Mouse (Mus musculus) limb, embryonic 12.5 days (tissue): ENCODE results near the gene Entpd5. TPM values are rescaled to one million over a fixed set of nuclear protein-coding genes. Genes with fewer than 3 reads are reported as not detected.
A peak's percentile ranks its signal among the peaks of the same experiment; 100 is the strongest.

Experiments used
- ATAC-seq: fragments of 200-750 bp; cut with Nextera tagmentation; 2 replicates; pipeline ENCODE4 v1.8.0; 2017; ENCODE audit warnings: low read depth, moderate TSS enrichment; ENCODE audit not compliant: insufficient number of reproducible peaks, insufficient read depth, low FRiP score, low TSS enrichment
- H3K27ac ChIP-seq: fragments of 300-500 bp; sonication (generic); 2 replicates; pipeline ENCODE4 v1.5.1; 2016; ENCODE audit warnings: mild to moderate bottlenecking, moderate library complexity
- H3K27me3 ChIP-seq: fragments of 300-500 bp; sonication (generic); 2 replicates; pipeline ENCODE4 v1.6.1; 2016; ENCODE audit warnings: mild to moderate bottlenecking, moderate library complexity
- H3K36me3 ChIP-seq: fragments of 300-500 bp; sonication (generic); 2 replicates; pipeline ENCODE4 v1.6.1; 2016; ENCODE audit warnings: mild to moderate bottlenecking, moderate library complexity
- H3K4me1 ChIP-seq: fragments of 300-500 bp; sonication (generic); replicated peaks from 2 replicates; pipeline ENCODE4 v1.6.1; 2016
- H3K4me2 ChIP-seq: fragments of 300-500 bp; sonication (generic); 2 replicates; pipeline ENCODE4 v1.6.1; 2016; ENCODE audit warnings: mild to moderate bottlenecking, moderate library complexity
- H3K4me3 ChIP-seq: fragments of 300-500 bp; sonication (generic); replicated peaks from 2 replicates; pipeline ENCODE4 v1.5.1; 2016; ENCODE audit warnings: mild to moderate bottlenecking
- H3K9ac ChIP-seq: fragments of 300-500 bp; sonication (generic); replicated peaks from 2 replicates; pipeline ENCODE4 v1.6.1; 2016; ENCODE audit warnings: mild to moderate bottlenecking, moderate library complexity
- H3K9me3 ChIP-seq: fragments of 300-500 bp; sonication (generic); 2 replicates; pipeline ENCODE4 v1.6.1; 2016; ENCODE audit warnings: mild to moderate bottlenecking, moderate library complexity
- WGBS: fragments of 180-500 bp; shearing (Covaris S2); methylation state at CpG from one replicate; pipeline ENCODE4 v1.1.7; 2016; 5-methylcytosine and 5-hydroxymethylcytosine counted together
- polyA plus RNA-seq: library from polyadenylated mRNA; unstranded; fragments of >200 nt; fragmentation: Nextera tagmentation; extraction: Ambion mirVana; gene quantifications from 2 replicates; pipeline ENCODE4 v1.2.1, GENCODE M21; 2016

The Entpd5 gene
- 10.9 and 11.4 TPM in 2 replicates for polyA plus RNA-seq

GRCm38 (mm10) chr12:84408819-84409507 is at the start of gene Entpd5, which contains the start of gene Bbof1:
TSS of gene Entpd5 (minus strand) at chr12:84409029.
TSS of gene Bbof1 (plus strand) at chr12:84409071.
- Histone ChIP-seq H3K36me3 (no peaks in the 10 kb centered on the region), H3K4me1 (peaks cover 6% of the 10 kb centered on the region), H3K9ac (peak within 1 kb of the TSS; percentile 81), H3K4me3 (peak within 1 kb of the TSS; percentile 74), H3K27me3 (no peaks in the 10 kb centered on the region; the same call in 1 of the 2 replicates), H3K9me3 (no peaks in the 10 kb centered on the region), H3K27ac (peak within 1 kb of the TSS; percentile 53; the same call in 1 of the 2 replicates), H3K4me2 (peak within 1 kb of the TSS; percentile 94)
- ATAC-seq: peak; percentile 87
- WGBS: 2% methylated on average over 48 of the region's 63 CpGs

DNA sequence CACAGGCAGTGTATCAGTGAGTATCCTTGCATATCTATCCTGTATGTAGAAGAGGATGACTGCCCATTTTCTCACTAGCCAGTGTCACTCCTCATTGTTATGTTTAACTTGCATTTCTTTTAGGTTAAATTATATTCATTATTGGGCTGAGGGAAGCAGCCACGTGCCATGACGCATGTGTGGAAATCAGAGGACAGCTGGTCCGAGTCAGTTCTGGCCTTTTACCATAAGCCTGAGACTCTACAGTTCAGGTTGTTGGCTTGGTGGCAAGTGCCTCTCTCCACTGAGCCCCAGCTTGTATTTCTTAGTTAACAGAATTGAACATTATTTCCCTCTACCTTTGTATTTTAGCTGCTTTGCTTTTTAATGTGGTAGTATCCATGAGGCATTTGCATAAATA is 48.1 kb upstream of the Entpd5 start:
- Histone ChIP-seq H3K27ac (no peak overlapping the region), H3K36me3 (peaks cover 45% of the 10 kb centered on the region), H3K4me1 (peaks cover 7% of the 10 kb centered on the region), H3K27me3 (no peaks in the 10 kb centered on the region), H3K4me2 (no peak overlapping the region), H3K4me3 (no peak overlapping the region), H3K9ac (no peak overlapping the region), H3K9me3 (no peaks in the 10 kb centered on the region)
- 91% methylated on average over 3 of the region's 3 CpGs for WGBS
- no peak for ATAC-seq

- H3K4me2 ChIP-seq: peak overlapping the region; percentile 96
- peaks cover 12% of the 10 kb centered on the region for H3K4me1 ChIP-seq
- peak overlapping the region; percentile 65 for H3K4me3 ChIP-seq
- H3K36me3 ChIP-seq: peaks cover 2% of the 10 kb centered on the region; the same call in 1 of the 2 replicates
- H3K27ac ChIP-seq: no peak overlapping the region
- no peak for ATAC-seq
- WGBS: 3% methylated on average over 11 of the region's 11 CpGs
- peak overlapping the region; percentile 65 for H3K9ac ChIP-seq
- no peaks in the 10 kb centered on the region for H3K9me3 ChIP-seq
- 0 out of 2 replicates have a peak, but pooled peaks cover 5% of the 10 kb centered on the region for H3K27me3 ChIP-seq
Observed at GRCm38 (mm10) chr12:84451801-84452200, 43.0 kb upstream of the Entpd5 start.

DNA sequence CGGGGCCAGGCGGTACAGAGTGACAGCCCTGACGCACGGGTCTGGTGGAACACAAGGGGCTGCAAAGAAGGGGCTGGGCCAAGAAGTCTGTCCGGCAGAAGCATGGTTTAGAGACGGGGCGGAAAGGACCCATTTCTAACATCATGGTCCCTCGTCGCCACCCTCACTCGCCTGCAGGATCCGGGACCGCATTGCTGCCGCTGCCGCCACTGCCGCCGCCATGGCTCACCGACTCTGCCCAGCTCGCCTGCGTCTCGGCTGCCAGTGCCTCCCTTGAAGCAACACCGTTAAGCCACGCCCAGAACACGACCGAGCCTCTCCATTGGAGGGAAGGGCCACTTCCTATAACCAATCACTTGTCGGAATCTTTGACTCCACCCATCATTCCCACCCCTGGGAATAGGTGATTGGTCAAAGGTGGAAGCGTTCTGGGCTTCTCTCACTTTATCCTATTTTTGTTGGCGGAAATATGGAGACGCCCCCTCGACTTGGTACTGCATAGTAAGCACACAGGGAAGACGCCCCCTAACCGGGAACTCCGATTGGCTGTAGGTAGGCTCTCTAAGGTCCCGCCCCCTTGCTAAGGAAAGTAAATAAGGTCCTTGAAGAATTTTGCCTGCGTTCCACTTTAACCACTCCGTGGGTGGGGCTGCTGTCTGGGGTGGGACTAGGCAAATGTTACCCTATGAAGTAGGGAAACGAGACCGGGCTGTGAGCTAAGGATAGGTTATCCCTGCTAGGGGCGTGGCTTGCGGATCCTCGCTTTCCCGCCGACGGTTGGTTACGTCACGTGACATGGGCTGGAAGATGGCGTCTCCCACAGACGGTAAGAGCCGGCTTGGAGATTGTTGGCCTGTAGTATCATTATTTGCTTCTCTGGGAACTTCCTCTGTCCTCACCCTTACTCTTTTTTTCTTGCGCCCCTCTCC is 42.2 kb upstream of the Entpd5 start, which contains the start of the genes Aldh6a1 and Lin52:
Aldh6a1 (minus strand) TSS at position 287 of the 929 bp plus-strand sequence.
Lin52 (plus strand) TSS at position 705 of the 929 bp plus-strand sequence.
- H3K4me3 ChIP-seq: peak within 1 kb of the TSS; percentile 65
- H3K27ac ChIP-seq: peak within 1 kb of the TSS; percentile 68; the same call in 1 of the 2 replicates
- 0 out of 2 replicates have a peak, but pooled peaks cover 5% of the 10 kb centered on the region for H3K27me3 ChIP-seq
- under 1% methylated on average over 48 of the region's 49 CpGs for WGBS
- peak within 1 kb of the TSS; percentile 65 for H3K9ac ChIP-seq
- peak; percentile 99 for ATAC-seq
- H3K9me3 ChIP-seq: no peaks in the 10 kb centered on the region
- H3K4me1 ChIP-seq: peaks cover 12% of the 10 kb centered on the region
- peak within 1 kb of the TSS; percentile 96 for H3K4me2 ChIP-seq
- H3K36me3 ChIP-seq: no peaks in the 10 kb centered on the region

- H3K27me3 ChIP-seq: 0 out of 2 replicates have a peak, but pooled peaks cover 5% of the 10 kb centered on the region
- peaks cover 12% of the 10 kb centered on the region for H3K4me1 ChIP-seq
- peak overlapping the region; percentile 65 for H3K4me3 ChIP-seq
- H3K9me3 ChIP-seq: no peaks in the 10 kb centered on the region
- H3K4me2 ChIP-seq: peak overlapping the region; percentile 96
- H3K27ac ChIP-seq: peak overlapping the region; percentile 68; the same call in 1 of the 2 replicates
- no peaks in the 10 kb centered on the region for H3K36me3 ChIP-seq
- WGBS: 1% methylated on average over 6 of the region's 6 CpGs
- peak overlapping the region; percentile 63 for H3K9ac ChIP-seq
- no peak; the same call in 1 of the 2 replicates for ATAC-seq
Observed at GRCm38 (mm10) chr12:84450351-84450717, 41.5 kb upstream of the Entpd5 start.

DNA sequence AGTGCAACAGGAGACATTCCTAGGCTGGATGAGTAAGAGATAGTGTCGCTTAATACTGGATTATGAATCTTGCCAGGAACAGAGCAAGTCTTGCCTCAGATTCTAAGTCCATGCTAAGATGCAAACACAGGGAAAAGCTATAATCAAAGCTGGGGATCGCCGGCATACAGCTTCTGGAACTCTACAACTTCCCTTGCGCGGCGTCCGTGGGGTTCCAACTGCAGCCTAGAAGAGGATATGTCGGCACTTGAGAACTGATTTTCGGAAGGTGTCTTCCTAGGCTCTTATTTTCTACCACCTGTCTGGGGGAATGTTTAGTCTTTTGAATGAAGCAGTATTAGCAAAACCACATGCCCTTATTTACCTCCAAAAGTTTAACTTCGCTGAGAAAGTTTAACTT is 41.1 kb upstream of the Entpd5 start:
- ATAC-seq: no peak

DNA sequence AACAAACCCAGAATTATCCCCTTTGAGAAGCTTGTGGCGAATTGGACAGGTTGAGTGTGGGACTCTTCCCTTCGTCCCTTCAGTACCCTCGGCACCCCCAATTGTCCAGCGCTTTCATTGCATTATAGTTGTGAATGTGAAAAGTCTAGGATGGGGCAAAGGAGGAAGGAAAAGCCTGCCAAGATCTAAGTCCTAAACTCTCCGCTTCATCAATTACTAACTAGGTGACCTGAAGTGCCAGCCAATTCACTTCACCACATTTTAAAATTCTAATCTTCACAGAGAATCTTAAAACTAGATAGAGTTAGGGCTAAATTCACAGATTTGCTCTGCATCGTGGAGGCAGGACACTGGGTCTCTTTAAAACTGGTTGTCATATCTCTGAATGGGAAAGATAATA is 39.4 kb upstream of the Entpd5 start:
- Histone ChIP-seq H3K9me3 (no peaks in the 10 kb centered on the region), H3K4me2 (no peak overlapping the region), H3K27ac (no peak overlapping the region), H3K4me1 (peaks cover 12% of the 10 kb centered on the region), H3K4me3 (no peak overlapping the region), H3K27me3 (0 out of 2 replicates have a peak, but pooled peaks cover 5% of the 10 kb centered on the region), H3K9ac (no peak overlapping the region), H3K36me3 (no peaks in the 10 kb centered on the region)
- WGBS: 81% methylated on average over 6 of the region's 6 CpGs
- no peak for ATAC-seq

More for the DNA sequence above, 41.1 kb upstream of the Entpd5 start:
- peak overlapping the region; percentile 65 for H3K4me3 ChIP-seq
- peak overlapping the region; percentile 96 for H3K4me2 ChIP-seq
- peaks cover 12% of the 10 kb centered on the region for H3K4me1 ChIP-seq
- no peaks in the 10 kb centered on the region for H3K36me3 ChIP-seq
- WGBS: 51% methylated on average over 10 of the region's 10 CpGs
- no peak overlapping the region for H3K27ac ChIP-seq
- peak overlapping the region; percentile 63 for H3K9ac ChIP-seq
- no peaks in the 10 kb centered on the region for H3K9me3 ChIP-seq
- H3K27me3 ChIP-seq: 0 out of 2 replicates have a peak, but pooled peaks cover 5% of the 10 kb centered on the region

- WGBS: 71% methylated on average over 1 of the region's 1 CpGs
- Histone ChIP-seq H3K9ac (no peak overlapping the region), H3K9me3 (no peaks in the 10 kb centered on the region), H3K4me2 (no peak overlapping the region), H3K27me3 (0 out of 2 replicates have a peak, but pooled peaks cover 5% of the 10 kb centered on the region), H3K27ac (no peak overlapping the region), H3K4me1 (peaks cover 10% of the 10 kb centered on the region), H3K4me3 (no peak overlapping the region), H3K36me3 (no peaks in the 10 kb centered on the region)
- ATAC-seq: no peak
Observed at GRCm38 (mm10) chr12:84447386-84447785, 38.6 kb upstream of the Entpd5 start.

DNA sequence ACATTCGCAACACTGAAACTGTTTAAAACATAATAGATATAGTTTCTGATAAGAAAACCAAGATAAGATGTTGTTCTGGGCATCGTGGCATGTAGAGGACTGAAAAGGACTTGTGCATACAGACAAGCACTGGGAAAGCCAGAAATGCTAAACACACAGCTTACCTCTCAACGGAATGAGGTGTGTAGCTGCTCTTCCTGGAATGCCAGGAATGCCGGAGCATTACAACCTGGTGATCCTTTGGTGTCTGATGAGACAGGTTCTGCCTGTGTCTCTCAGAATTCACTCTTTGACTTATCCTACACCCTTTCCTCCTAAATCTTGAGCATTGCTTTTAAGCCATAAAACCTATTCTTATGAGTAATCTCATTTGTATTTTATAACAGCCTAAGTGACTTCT is 33.7 kb upstream of the Entpd5 start:
- Histone ChIP-seq H3K36me3 (peaks cover 4% of the 10 kb centered on the region; the same call in 1 of the 2 replicates), H3K27ac (no peak overlapping the region), H3K4me3 (no peak overlapping the region), H3K4me1 (no peaks in the 10 kb centered on the region), H3K27me3 (no peaks in the 10 kb centered on the region), H3K9ac (no peak overlapping the region), H3K9me3 (no peaks in the 10 kb centered on the region), H3K4me2 (no peak overlapping the region)
- 70% methylated on average over 4 of the region's 4 CpGs for WGBS
- no peak for ATAC-seq

DNA sequence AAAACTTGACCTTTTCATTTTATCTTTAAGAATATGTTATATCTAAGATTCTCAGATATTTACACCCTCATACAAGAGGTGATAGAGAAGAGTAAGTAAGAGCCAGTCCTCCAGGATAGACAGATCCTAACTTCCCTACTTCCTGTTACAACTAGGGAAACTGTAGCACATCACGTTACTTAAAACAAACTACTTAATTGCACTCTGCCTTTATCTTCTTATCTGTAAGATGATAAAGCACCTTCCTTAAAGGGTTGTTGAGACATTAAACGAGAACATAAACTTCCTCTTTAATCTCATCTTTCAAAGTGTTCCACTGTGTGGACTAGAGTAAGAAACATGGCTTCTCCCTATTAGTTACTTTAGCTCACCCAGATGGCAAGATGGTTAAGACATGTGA is 29.9 kb upstream of the Entpd5 start:
- H3K27me3 ChIP-seq: no peaks in the 10 kb centered on the region
- no peaks in the 10 kb centered on the region for H3K4me1 ChIP-seq
- H3K4me3 ChIP-seq: no peak overlapping the region
- H3K36me3 ChIP-seq: peaks cover 5% of the 10 kb centered on the region; the same call in 1 of the 2 replicates
- ATAC-seq: no peak
- H3K9me3 ChIP-seq: no peaks in the 10 kb centered on the region
- H3K9ac ChIP-seq: no peak overlapping the region
- 49% methylated on average over 2 of the region's 2 CpGs for WGBS
- no peak overlapping the region for H3K27ac ChIP-seq
- no peak overlapping the region for H3K4me2 ChIP-seq

DNA sequence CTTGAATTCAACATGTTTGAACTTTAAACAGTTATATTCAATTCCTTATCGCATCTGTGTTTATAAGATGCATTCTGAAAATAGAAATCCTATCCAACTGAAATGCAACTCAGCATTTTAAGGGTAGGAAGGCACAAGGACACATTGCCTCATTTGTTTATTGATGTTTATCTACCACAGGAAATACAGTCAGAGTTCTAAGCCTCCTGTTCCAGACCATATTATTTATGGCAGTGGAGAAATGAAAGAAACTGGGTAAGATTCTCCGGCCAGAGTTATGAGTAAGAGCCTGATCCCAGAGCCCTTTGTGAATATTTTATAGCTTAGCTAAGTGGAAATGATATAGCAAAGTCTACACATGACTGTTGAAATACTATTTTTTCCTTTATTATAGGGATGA is 21.0 kb upstream of the Entpd5 start:
- Histone ChIP-seq H3K27me3 (no peaks in the 10 kb centered on the region), H3K4me2 (no peak overlapping the region), H3K4me3 (no peak overlapping the region), H3K9ac (no peak overlapping the region), H3K4me1 (no peaks in the 10 kb centered on the region), H3K27ac (no peak overlapping the region), H3K36me3 (peaks cover 11% of the 10 kb centered on the region), H3K9me3 (no peaks in the 10 kb centered on the region)
- 97% methylated on average over 2 of the region's 2 CpGs for WGBS
- ATAC-seq: no peak
